Mouse (Mus musculus) thymus, adult 2 months (tissue): ENCODE data around the gene Ttc7b.

Source experiments
- CTCF ChIP-seq: fragments of 200-500 bp; IDR thresholded peaks from 2 replicates; pipeline ENCODE4 v1.5.1; 2012; ENCODE audit warnings: mild to moderate bottlenecking, control low read depth, low read length, moderate library complexity, borderline replicate concordance; ENCODE audit not compliant: control insufficient read depth, poor library complexity, insufficient read depth; ENCODE audit errors: extremely low read depth
- POLR2A ChIP-seq: fragments of 200-500 bp; IDR thresholded peaks from 2 replicates; pipeline ENCODE4 v1.6.1; 2012; ENCODE audit warnings: mild to moderate bottlenecking, low read length, control low read depth, moderate library complexity; ENCODE audit not compliant: control insufficient read depth, poor library complexity, insufficient read depth; ENCODE audit errors: extremely low read depth

- no peak for TF ChIP-seq POLR2A
- TF ChIP-seq CTCF, result no peak
Observed at GRCm38 (mm10) chr12:100306336-100306735, 214.3 kb downstream of the Ttc7b start.
